Mouse (Mus musculus) adrenal gland, postnatal 4 days (tissue): ENCODE data around the gene Exoc1. TPM values are rescaled to one million over a fixed set of nuclear protein-coding genes. Genes with fewer than 3 reads are reported as not detected.

Experiments
- DNase-seq, 2 experiments: peaks; one replicate each; pipeline ENCODE4 v3.0.0; 2021 to 2022; ENCODE audit warnings: low spot score in 2 of 2, mixed read lengths in 2 of 2
- long read RNA-seq, 2 experiments: library from polyadenylated mRNA; stranded (forward); transcript quantifications; one replicate each; pipeline ENCODE4 v2.0.0; 2021
- total RNA-seq, 2 experiments: library from RNA; stranded (reverse); gene quantifications; 2 replicates each; pipeline ENCODE4 v1.2.3; 2021

The Exoc1 gene
- 10 to 100 TPM; 76.9 to 77.7 TPM for total RNA-seq
- long read RNA-seq, experiment 1, transcript Exoc1-201 (18 exons, 3,272 nt) = major isoform, 23 of 41 reads
- long read RNA-seq, experiment 1, transcript Exoc1-202 (19 exons, 3,371 nt) = minor isoform, 5 of 41 reads
- long read RNA-seq, experiment 1, partial matches to known transcripts = 4 of 41 reads
- long read RNA-seq, experiment 1, other reads (novel, unspliced or antisense) = 7 of 41 reads
- long read RNA-seq, experiment 2, transcript Exoc1-202 (19 exons, 3,371 nt) = minor isoform, 16 of 86 reads
- long read RNA-seq, experiment 2, transcript Exoc1-201 (18 exons, 3,272 nt) = major isoform, 44 of 86 reads
- long read RNA-seq, experiment 2, partial matches to known transcripts = 9 of 86 reads
- long read RNA-seq, experiment 2, other reads (novel, unspliced or antisense) = 16 of 86 reads

GRCm38 (mm10) chr5:76529040-76529703 is at the start of gene Exoc1:
Gene Exoc1 (plus strand): TSS chr5:76529311.
- DNase-seq = peak; percentile 62 to 88

- DNase-seq = no peak
These were observed 45.3 kb upstream of the Exoc1 start, which contains the start of gene Gm7271 for GRCm38 (mm10) chr5:76483811-76484210. Gene Gm7271 (plus strand): TSS chr5:76484040.

- DNase-seq = no peak
These were observed 34.0 kb upstream of the Exoc1 start for GRCm38 (mm10) chr5:76495126-76495525.

GRCm38 (mm10) chr5:76522446-76522845 is 6.7 kb upstream of the Exoc1 start:
- no peak for DNase-seq

GRCm38 (mm10) chr5:76524623-76525022 is 4.5 kb upstream of the Exoc1 start:
- DNase-seq = no peak

- no peak for DNase-seq
These were observed 4.0 kb upstream of the Exoc1 start for GRCm38 (mm10) chr5:76525066-76525465.

- no peak for DNase-seq
These were observed 3.3 kb upstream of the Exoc1 start for GRCm38 (mm10) chr5:76525829-76526228.

- no peak for DNase-seq
These were observed 574 bp downstream of the Exoc1 start for GRCm38 (mm10) chr5:76529704-76530066.

GRCm38 (mm10) chr5:76533186-76533585 is 4.1 kb downstream of the Exoc1 start:
- DNase-seq = no peak

GRCm38 (mm10) chr5:76536231-76536630 is 7.1 kb downstream of the Exoc1 start:
- DNase-seq = no peak

- no peak for DNase-seq
These were observed 8.5 kb downstream of the Exoc1 start for GRCm38 (mm10) chr5:76537578-76537977.

- peak in 1 of 2 experiments; percentile 28 for DNase-seq
These were observed 11.1 kb downstream of the Exoc1 start for GRCm38 (mm10) chr5:76540181-76540580.

- no peak for DNase-seq
These were observed 11.7 kb downstream of the Exoc1 start for GRCm38 (mm10) chr5:76540842-76541241.

GRCm38 (mm10) chr5:76543200-76543599 is 14.1 kb downstream of the Exoc1 start:
- DNase-seq = no peak

- DNase-seq = no peak
These were observed 21.3 kb downstream of the Exoc1 start for GRCm38 (mm10) chr5:76550426-76550825.

- peak; percentile 20 to 21 for DNase-seq
These were observed 36.2 kb downstream of the Exoc1 start for GRCm38 (mm10) chr5:76565321-76565720.

- DNase-seq = no peak
These were observed 45.1 kb downstream of the Exoc1 start for GRCm38 (mm10) chr5:76574251-76574650.

- no peak for DNase-seq
These were observed 47.9 kb downstream of the Exoc1 start for GRCm38 (mm10) chr5:76577026-76577425.

GRCm38 (mm10) chr5:76585378-76585777 is 56.3 kb downstream of the Exoc1 start:
- no peak for DNase-seq

- peak; percentile 84 to 85 for DNase-seq
These were observed 59.6 kb downstream of the Exoc1 start, which contains the start of gene Cep135 for GRCm38 (mm10) chr5:76588551-76589283. Gene Cep135 (plus strand): TSS chr5:76588698.

- DNase-seq = no peak
These were observed 60.2 kb downstream of the Exoc1 start for GRCm38 (mm10) chr5:76589311-76589710.

- DNase-seq = no peak
These were observed 60.9 kb downstream of the Exoc1 start for GRCm38 (mm10) chr5:76590009-76590408.
